Mouse (Mus musculus) midbrain, embryonic 12.5 days (tissue): ENCODE measurements at regions not wholly inside any gene's neighbourhood (a gene's known extent, or its start where the extent isn't known, plus 50 kb on each side); places are given as distances from the start of the nearest gene placed in this dataset.

Experiments used
- ATAC-seq: fragments of 200-750 bp; cut with Nextera tagmentation; 2 replicates; pipeline ENCODE4 v1.8.0; 2017; ENCODE audit warnings: low read depth, moderate TSS enrichment, moderate library complexity; ENCODE audit not compliant: low FRiP score
- H3K27ac ChIP-seq: fragments of 300-500 bp; sonication (generic); replicated peaks from 2 replicates; pipeline ENCODE4 v1.5.1; 2016; ENCODE audit warnings: mild to moderate bottlenecking
- H3K27me3 ChIP-seq: fragments of 300-500 bp; sonication (generic); 2 replicates; pipeline ENCODE4 v1.6.1; 2016; ENCODE audit warnings: mild to moderate bottlenecking
- H3K36me3 ChIP-seq: fragments of 300-500 bp; sonication (generic); 2 replicates; pipeline ENCODE4 v1.6.1; 2016
- H3K4me1 ChIP-seq: fragments of 300-500 bp; sonication (generic); 2 replicates; pipeline ENCODE4 v1.6.1; 2016
- H3K4me2 ChIP-seq: fragments of 300-500 bp; sonication (generic); replicated peaks from 2 replicates; pipeline ENCODE4 v1.6.1; 2016; ENCODE audit warnings: mild to moderate bottlenecking, moderate library complexity
- H3K4me3 ChIP-seq: fragments of 300-500 bp; sonication (generic); 2 replicates; pipeline ENCODE4 v1.5.1; 2016; ENCODE audit warnings: mild to moderate bottlenecking
- H3K9ac ChIP-seq: fragments of 300-500 bp; sonication (generic); replicated peaks from 2 replicates; pipeline ENCODE4 v1.6.1; 2016; ENCODE audit warnings: mild to moderate bottlenecking, moderate library complexity
- H3K9me3 ChIP-seq: fragments of 300-500 bp; sonication (generic); 2 replicates; pipeline ENCODE4 v1.6.1; 2016; ENCODE audit warnings: mild to moderate bottlenecking
- WGBS: fragments of 180-500 bp; shearing (Covaris S2); methylation state at CpG from one replicate; pipeline ENCODE4 v1.1.7; 2016; 5-methylcytosine and 5-hydroxymethylcytosine counted together

DNA sequence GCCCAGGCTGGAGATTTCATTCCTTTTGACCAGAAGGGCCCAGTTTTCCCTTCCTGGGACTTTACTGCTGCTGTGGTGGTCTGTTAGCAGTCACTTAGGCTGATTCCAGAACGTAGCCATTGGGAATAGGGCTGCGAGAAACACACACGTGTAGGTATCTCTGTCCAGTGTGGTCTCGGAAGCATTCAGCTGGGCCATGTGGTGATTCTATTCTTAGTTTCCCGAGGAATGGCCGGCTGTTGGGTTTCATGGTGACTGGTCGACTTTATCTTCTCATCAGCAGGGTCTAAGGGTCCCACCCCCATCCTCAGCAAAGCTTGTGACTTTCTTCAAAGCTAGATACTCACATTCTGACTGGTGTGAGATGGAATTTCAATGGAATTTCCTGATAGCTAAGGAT, 59.2 kb upstream of the Tmpo start:
- peaks cover 16% of the 10 kb centered on the region for H3K4me1 ChIP-seq
- no peak for ATAC-seq
- no peak overlapping the region for H3K27ac ChIP-seq
- no peak overlapping the region for H3K9ac ChIP-seq
- H3K9me3 ChIP-seq: no peaks in the 10 kb centered on the region
- no peaks in the 10 kb centered on the region for H3K36me3 ChIP-seq
- 80% methylated on average over 7 of the region's 7 CpGs for WGBS
- H3K4me3 ChIP-seq: no peak overlapping the region
- peaks cover 8% of the 10 kb centered on the region; the same call in 1 of the 2 replicates for H3K27me3 ChIP-seq
- H3K4me2 ChIP-seq: no peak overlapping the region

GRCm38 (mm10) chr10:91236844-91237243, 55.7 kb upstream of the Tmpo start:
- Histone ChIP-seq H3K9me3 (no peaks in the 10 kb centered on the region), H3K36me3 (no peaks in the 10 kb centered on the region), H3K4me3 (no peak overlapping the region), H3K4me2 (no peak overlapping the region), H3K4me1 (peaks cover 9% of the 10 kb centered on the region), H3K9ac (no peak overlapping the region), H3K27me3 (peaks cover 8% of the 10 kb centered on the region; the same call in 1 of the 2 replicates), H3K27ac (no peak overlapping the region)
- WGBS: 32% methylated on average over 7 of the region's 7 CpGs
- ATAC-seq: no peak

- Histone ChIP-seq H3K9me3 (no peaks in the 10 kb centered on the region), H3K36me3 (no peaks in the 10 kb centered on the region), H3K27me3 (peaks cover 8% of the 10 kb centered on the region; the same call in 1 of the 2 replicates), H3K4me2 (no peak overlapping the region), H3K4me1 (peaks cover 3% of the 10 kb centered on the region), H3K4me3 (no peak overlapping the region), H3K9ac (no peak overlapping the region), H3K27ac (no peak overlapping the region)
- WGBS: 87% methylated on average over 3 of the region's 3 CpGs
- no peak for ATAC-seq
Observed at GRCm38 (mm10) chr10:91234709-91235108, 53.6 kb upstream of the Tmpo start.
